Mouse (Mus musculus): ENCODE results near the gene Adgra3. TPM values are rescaled to one million over a fixed set of nuclear protein-coding genes. Genes with fewer than 3 reads are reported as not detected.

Gene Adgra3
- polyA plus RNA-seq, 1 experiment from 2014 or later: 31.6 TPM

DNA sequence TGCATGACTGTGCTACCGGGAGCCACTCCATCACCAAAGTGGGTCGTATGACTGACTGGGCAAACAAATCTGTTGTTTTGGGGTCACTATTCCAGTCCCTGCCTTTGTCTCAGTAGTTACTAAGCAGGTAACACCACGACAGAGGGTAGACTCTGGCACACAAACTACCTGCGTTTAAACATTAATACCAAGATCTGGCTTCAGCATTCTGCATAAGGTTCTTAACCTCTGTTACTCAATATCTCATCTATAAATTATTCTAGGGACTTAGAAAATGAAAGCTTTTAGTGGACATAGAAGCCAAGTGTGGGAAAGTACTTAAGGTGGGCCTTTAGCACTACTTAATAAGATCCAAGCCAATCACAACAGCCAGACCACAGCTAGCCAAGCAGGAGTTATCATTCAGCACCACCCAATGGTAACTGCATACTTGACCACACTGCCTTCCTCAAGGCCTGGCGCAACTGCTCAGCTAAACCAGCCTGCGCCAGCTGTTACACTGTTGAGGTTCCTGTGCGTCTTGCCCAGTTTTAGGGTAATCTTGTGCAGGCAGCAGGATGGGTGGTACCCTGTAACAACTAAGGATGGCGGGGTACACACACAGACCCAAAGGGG is 23.8 kb downstream of the Adgra3 start:
- 85% methylated on average over 8 of the region's 8 CpGs for WGBS
- H3K27ac ChIP-seq (ENCODE audit: low read depth, low read length): no peak overlapping the region
- no peaks in the 10 kb centered on the region for H3K9me3 ChIP-seq (ENCODE audit: control insufficient read depth, low read length)
- H3K4me3 ChIP-seq (ENCODE audit: low read depth, low read length): no peak overlapping the region
- ATAC-seq (ENCODE audit: low FRiP score): no peak
- no peak for DNase-seq (ENCODE audit: low spot score)
- no peak overlapping the region for H3K4me2 ChIP-seq (replicated peaks; ENCODE audit: low read depth, low read length)
- H3K9ac ChIP-seq (ENCODE audit: low read depth, low read length): no peak overlapping the region
- H3K4me1 ChIP-seq (replicated peaks; ENCODE audit: control insufficient read depth, insufficient read depth, low read length): 0 out of 2 replicates have a peak, but pooled peaks cover 2% of the 10 kb centered on the region
- no peaks in the 10 kb centered on the region for H3K36me3 ChIP-seq (ENCODE audit: control insufficient read depth, insufficient read depth, low read length)
- no peaks in the 10 kb centered on the region for H3K27me3 ChIP-seq (ENCODE audit: control insufficient read depth, insufficient read depth, low read length)

DNA sequence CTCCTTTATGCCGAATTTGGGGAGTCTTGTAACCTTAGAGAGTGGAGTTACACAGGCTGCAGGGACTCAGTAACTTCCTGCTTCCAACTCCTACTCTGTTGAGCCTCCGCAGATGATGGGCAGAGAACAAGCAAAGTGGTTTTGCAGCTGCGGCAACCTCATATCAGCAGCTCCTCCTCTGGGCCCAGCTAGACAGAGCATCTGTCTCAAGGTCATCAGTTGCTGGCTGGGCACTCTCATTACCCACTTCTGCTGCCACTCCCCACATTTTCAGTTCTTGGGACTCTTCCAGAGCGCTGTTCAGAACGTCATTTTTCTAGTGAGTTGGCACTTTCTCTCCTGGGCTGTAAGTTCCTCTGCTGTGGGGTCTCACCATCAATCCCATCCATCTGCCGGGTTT is 24.6 kb downstream of the Adgra3 start:
- no peak overlapping the region for H3K9ac ChIP-seq (ENCODE audit: low read depth, low read length)
- DNase-seq (ENCODE audit: low spot score) (no peak), ATAC-seq (ENCODE audit: low FRiP score) (no peak; the same call in 1 of the 2 replicates)
- no peaks in the 10 kb centered on the region for H3K27me3 ChIP-seq (ENCODE audit: control insufficient read depth, insufficient read depth, low read length)
- no peak overlapping the region for H3K4me3 ChIP-seq (ENCODE audit: low read depth, low read length)
- H3K9me3 ChIP-seq (ENCODE audit: control insufficient read depth, low read length): no peaks in the 10 kb centered on the region
- no peaks in the 10 kb centered on the region for H3K36me3 ChIP-seq (ENCODE audit: control insufficient read depth, insufficient read depth, low read length)
- 0 out of 2 replicates have a peak, but pooled peaks cover 2% of the 10 kb centered on the region for H3K4me1 ChIP-seq (replicated peaks; ENCODE audit: control insufficient read depth, insufficient read depth, low read length)
- 75% methylated on average over 6 of the region's 6 CpGs for WGBS
- no peak overlapping the region for H3K4me2 ChIP-seq (replicated peaks; ENCODE audit: low read depth, low read length)
- no peak overlapping the region for H3K27ac ChIP-seq (ENCODE audit: low read depth, low read length)

DNA sequence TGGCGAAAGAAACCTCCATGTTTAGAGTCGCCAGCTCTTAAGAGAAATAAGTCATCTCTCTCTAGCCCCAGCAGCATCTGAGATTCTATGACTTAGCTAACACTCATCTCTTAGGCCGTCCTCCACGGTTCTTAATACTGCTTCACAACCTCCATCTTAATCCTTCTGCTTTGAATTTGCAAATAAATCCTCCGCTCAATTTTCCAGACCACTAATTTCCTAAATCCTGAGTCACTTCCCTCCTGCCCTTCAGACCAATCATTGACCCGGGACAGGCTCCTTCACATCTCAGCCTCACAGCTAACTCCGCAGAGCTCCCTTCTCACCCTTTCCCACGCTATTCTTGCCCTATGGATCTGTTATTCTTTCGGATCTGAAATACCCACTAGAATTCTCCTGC is 25.1 kb downstream of the Adgra3 start:
- no peaks in the 10 kb centered on the region for H3K27me3 ChIP-seq (ENCODE audit: control insufficient read depth, insufficient read depth, low read length)
- WGBS: 77% methylated on average over 9 of the region's 9 CpGs
- no peak overlapping the region for H3K9ac ChIP-seq (ENCODE audit: low read depth, low read length)
- no peak overlapping the region for H3K27ac ChIP-seq (ENCODE audit: low read depth, low read length)
- DNase-seq (ENCODE audit: low spot score) (no peak), ATAC-seq (ENCODE audit: low FRiP score) (no peak)
- no peaks in the 10 kb centered on the region for H3K36me3 ChIP-seq (ENCODE audit: control insufficient read depth, insufficient read depth, low read length)
- H3K4me3 ChIP-seq (ENCODE audit: low read depth, low read length): no peak overlapping the region
- H3K9me3 ChIP-seq (ENCODE audit: control insufficient read depth, low read length): no peaks in the 10 kb centered on the region
- no peak overlapping the region for H3K4me2 ChIP-seq (replicated peaks; ENCODE audit: low read depth, low read length)
- H3K4me1 ChIP-seq (replicated peaks; ENCODE audit: control insufficient read depth, insufficient read depth, low read length): 0 out of 2 replicates have a peak, but pooled peaks cover 2% of the 10 kb centered on the region

DNA sequence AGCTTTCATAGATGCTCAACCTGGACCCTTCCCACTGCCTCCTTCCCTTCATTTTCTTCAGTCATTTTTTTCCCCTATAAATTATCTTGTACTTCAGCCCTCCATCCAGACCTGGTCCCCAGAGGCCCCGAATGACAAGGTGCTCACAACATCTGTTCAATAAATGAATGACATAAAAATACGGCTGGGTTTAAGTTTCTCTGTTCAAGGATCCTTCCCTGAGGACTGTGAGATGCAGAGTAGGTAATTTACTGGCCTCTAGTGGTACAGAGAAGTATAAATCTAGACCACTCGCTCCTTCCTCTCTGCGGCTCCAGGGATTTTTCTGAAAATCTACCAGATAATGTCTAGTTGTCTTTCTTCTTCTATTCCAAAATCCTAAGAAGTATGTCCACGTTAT is 26.5 kb downstream of the Adgra3 start:
- H3K36me3 ChIP-seq (ENCODE audit: control insufficient read depth, insufficient read depth, low read length): no peaks in the 10 kb centered on the region
- no peaks in the 10 kb centered on the region for H3K9me3 ChIP-seq (ENCODE audit: control insufficient read depth, low read length)
- H3K9ac ChIP-seq (ENCODE audit: low read depth, low read length): no peak overlapping the region
- ATAC-seq (ENCODE audit: low FRiP score): no peak
- no peak overlapping the region for H3K27ac ChIP-seq (ENCODE audit: low read depth, low read length)
- DNase-seq (ENCODE audit: low spot score): no peak
- H3K27me3 ChIP-seq (ENCODE audit: control insufficient read depth, insufficient read depth, low read length): no peaks in the 10 kb centered on the region
- 0 out of 2 replicates have a peak, but pooled peaks cover 2% of the 10 kb centered on the region for H3K4me1 ChIP-seq (replicated peaks; ENCODE audit: control insufficient read depth, insufficient read depth, low read length)
- H3K4me2 ChIP-seq (replicated peaks; ENCODE audit: low read depth, low read length): no peak overlapping the region
- H3K4me3 ChIP-seq (ENCODE audit: low read depth, low read length): no peak overlapping the region
- 79% methylated on average over 5 of the region's 5 CpGs for WGBS

DNA sequence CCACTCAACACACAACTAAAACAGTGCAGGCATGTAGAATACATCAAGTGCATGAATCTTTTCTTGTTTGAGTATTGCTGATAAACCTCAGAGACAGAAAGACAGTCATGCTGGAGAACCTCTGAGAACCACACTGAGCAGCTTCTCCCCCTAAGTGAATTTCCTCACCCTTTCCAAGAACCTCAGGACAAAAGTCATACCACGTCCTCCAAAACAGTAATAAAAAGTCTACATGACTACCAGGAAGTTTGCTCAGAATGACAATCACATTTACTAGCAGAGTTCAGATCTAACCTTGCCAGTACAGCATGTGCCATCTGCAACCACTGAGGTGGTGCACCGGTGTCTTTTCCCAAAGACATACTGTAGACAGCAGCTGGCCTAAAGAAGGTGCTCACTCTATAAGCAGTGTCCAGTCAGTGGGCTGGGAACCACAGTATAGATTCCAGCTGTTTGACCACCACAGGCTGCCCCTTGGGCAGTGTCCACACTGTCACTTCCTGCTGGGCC is 27.0 kb downstream of the Adgra3 start:
- Histone ChIP-seq H3K4me3 (ENCODE audit: low read depth, low read length) (no peak overlapping the region), H3K36me3 (ENCODE audit: control insufficient read depth, insufficient read depth, low read length) (no peaks in the 10 kb centered on the region), H3K4me2 (replicated peaks; ENCODE audit: low read depth, low read length) (no peak overlapping the region), H3K4me1 (replicated peaks; ENCODE audit: control insufficient read depth, insufficient read depth, low read length) (no peaks in the 10 kb centered on the region), H3K27me3 (ENCODE audit: control insufficient read depth, insufficient read depth, low read length) (no peaks in the 10 kb centered on the region), H3K9ac (ENCODE audit: low read depth, low read length) (no peak overlapping the region), H3K9me3 (ENCODE audit: control insufficient read depth, low read length) (no peaks in the 10 kb centered on the region), H3K27ac (ENCODE audit: low read depth, low read length) (no peak overlapping the region)
- 95% methylated on average over 2 of the region's 2 CpGs for WGBS
- ATAC-seq (ENCODE audit: low FRiP score): no peak
- no peak for DNase-seq (ENCODE audit: low spot score)

DNA sequence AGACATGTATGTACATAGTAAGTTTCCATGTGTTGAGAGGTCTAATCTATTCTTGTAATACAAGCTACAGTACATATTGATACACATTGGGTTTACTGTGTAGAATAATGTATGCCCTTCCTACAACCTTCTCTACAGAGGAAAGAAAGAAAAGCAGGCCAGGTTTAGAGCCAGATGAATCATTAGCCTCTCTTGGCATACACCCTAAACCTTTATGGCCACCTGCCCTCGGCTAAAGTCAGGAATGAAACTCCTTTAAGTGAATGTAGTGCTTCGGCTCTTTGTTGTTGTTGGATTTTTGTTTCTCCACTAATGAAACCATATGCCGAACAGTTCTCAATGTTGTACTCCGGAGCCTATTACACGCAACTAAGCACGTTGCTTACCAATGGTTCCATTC is 27.5 kb downstream of the Adgra3 start:
- H3K36me3 ChIP-seq (ENCODE audit: control insufficient read depth, insufficient read depth, low read length): no peaks in the 10 kb centered on the region
- H3K27me3 ChIP-seq (ENCODE audit: control insufficient read depth, insufficient read depth, low read length): no peaks in the 10 kb centered on the region
- no peak overlapping the region for H3K9ac ChIP-seq (ENCODE audit: low read depth, low read length)
- no peaks in the 10 kb centered on the region for H3K4me1 ChIP-seq (replicated peaks; ENCODE audit: control insufficient read depth, insufficient read depth, low read length)
- no peak overlapping the region for H3K4me3 ChIP-seq (ENCODE audit: low read depth, low read length)
- no peak for ATAC-seq (ENCODE audit: low FRiP score)
- no peak overlapping the region for H3K4me2 ChIP-seq (replicated peaks; ENCODE audit: low read depth, low read length)
- H3K27ac ChIP-seq (ENCODE audit: low read depth, low read length): no peak overlapping the region
- no peaks in the 10 kb centered on the region for H3K9me3 ChIP-seq (ENCODE audit: control insufficient read depth, low read length)
- DNase-seq (ENCODE audit: low spot score): no peak
- WGBS: 93% methylated on average over 6 of the region's 6 CpGs

DNA sequence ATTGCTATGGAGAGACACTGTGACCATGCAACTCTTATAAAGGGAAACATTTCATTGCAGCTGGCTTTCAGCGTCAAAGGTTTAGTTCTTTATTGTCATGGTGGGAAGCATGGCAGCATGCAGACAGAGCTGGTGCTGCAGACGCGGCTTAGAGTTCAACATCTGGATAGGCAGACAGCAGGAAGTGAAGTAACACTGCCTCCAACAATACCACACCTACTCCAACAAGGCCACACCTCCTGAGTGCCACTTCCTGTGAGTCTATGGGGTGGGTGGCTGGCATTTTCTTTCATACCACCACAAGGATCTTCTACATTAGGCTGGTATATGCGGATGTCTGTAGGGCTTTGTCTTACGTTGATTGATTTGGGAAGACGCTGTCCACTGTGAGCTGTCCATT is 29.1 kb downstream of the Adgra3 start:
- no peak for DNase-seq (ENCODE audit: low spot score)
- Histone ChIP-seq H3K27me3 (ENCODE audit: control insufficient read depth, insufficient read depth, low read length) (no peaks in the 10 kb centered on the region), H3K36me3 (ENCODE audit: control insufficient read depth, insufficient read depth, low read length) (no peaks in the 10 kb centered on the region), H3K4me2 (replicated peaks; ENCODE audit: low read depth, low read length) (no peak overlapping the region), H3K4me1 (replicated peaks; ENCODE audit: control insufficient read depth, insufficient read depth, low read length) (no peaks in the 10 kb centered on the region), H3K9me3 (ENCODE audit: control insufficient read depth, low read length) (no peaks in the 10 kb centered on the region), H3K4me3 (ENCODE audit: low read depth, low read length) (no peak overlapping the region), H3K9ac (ENCODE audit: low read depth, low read length) (no peak overlapping the region), H3K27ac (ENCODE audit: low read depth, low read length) (no peak overlapping the region)
- no peak for ATAC-seq (ENCODE audit: low FRiP score)
- WGBS: 90% methylated on average over 6 of the region's 6 CpGs

DNA sequence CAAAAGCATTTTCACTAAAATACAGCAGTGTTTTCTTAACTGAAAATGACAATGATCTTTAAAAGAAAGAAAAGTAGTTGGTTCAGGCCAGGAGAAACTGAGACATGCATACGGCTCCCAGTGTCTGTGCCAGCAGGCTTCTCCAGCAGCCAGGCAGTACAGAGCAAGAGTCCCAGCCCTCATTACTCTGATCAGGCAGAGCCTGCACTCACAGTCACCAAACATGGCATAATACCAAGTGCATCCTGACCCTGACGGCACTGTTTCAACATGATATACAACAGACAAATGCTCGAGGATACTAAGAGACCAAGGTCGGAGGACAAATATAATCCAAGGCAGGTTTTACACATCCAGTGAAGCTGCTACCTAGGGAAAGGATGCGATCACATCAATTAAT is 31.2 kb downstream of the Adgra3 start:
- ATAC-seq (ENCODE audit: low FRiP score): no peak
- H3K4me1 ChIP-seq (replicated peaks; ENCODE audit: control insufficient read depth, insufficient read depth, low read length): no peaks in the 10 kb centered on the region
- no peak overlapping the region for H3K27ac ChIP-seq (ENCODE audit: low read depth, low read length)
- H3K36me3 ChIP-seq (ENCODE audit: control insufficient read depth, insufficient read depth, low read length): no peaks in the 10 kb centered on the region; the same call in 1 of the 2 replicates
- H3K4me3 ChIP-seq (ENCODE audit: low read depth, low read length): no peak overlapping the region
- 81% methylated on average over 5 of the region's 5 CpGs for WGBS
- H3K4me2 ChIP-seq (replicated peaks; ENCODE audit: low read depth, low read length): no peak overlapping the region
- DNase-seq (ENCODE audit: low spot score): no peak
- H3K9ac ChIP-seq (ENCODE audit: low read depth, low read length): no peak overlapping the region
- no peaks in the 10 kb centered on the region for H3K27me3 ChIP-seq (ENCODE audit: control insufficient read depth, insufficient read depth, low read length)
- H3K9me3 ChIP-seq (ENCODE audit: control insufficient read depth, low read length): no peaks in the 10 kb centered on the region

DNA sequence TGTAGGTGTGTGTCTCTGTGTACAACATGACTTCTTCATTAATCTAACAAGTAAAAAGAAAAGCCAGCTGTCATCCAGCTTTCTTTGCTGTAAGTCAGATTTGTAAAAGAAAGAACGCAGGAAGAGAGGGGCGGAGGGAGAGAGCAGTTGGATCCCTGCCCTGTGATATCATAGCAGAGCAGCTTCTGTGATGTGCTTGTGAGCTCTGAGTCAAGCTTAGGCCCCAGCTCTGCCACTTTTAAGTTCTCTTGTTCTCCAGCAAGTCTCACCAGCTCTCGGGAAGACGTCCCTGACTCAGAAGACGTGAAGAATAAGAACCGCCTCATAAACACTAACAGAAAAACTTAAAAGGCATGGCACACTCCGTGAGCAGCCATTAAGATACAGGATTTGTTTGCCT is 31.8 kb downstream of the Adgra3 start:
- no peaks in the 10 kb centered on the region for H3K4me1 ChIP-seq (replicated peaks; ENCODE audit: control insufficient read depth, insufficient read depth, low read length)
- no peak for DNase-seq (ENCODE audit: low spot score)

More for the DNA sequence above, 31.8 kb downstream of the Adgra3 start:
- H3K4me2 ChIP-seq (replicated peaks; ENCODE audit: low read depth, low read length): no peak overlapping the region
- no peak overlapping the region for H3K4me3 ChIP-seq (ENCODE audit: low read depth, low read length)
- H3K36me3 ChIP-seq (ENCODE audit: control insufficient read depth, insufficient read depth, low read length): no peaks in the 10 kb centered on the region; the same call in 1 of the 2 replicates
- H3K9ac ChIP-seq (ENCODE audit: low read depth, low read length): no peak overlapping the region
- no peaks in the 10 kb centered on the region for H3K9me3 ChIP-seq (ENCODE audit: control insufficient read depth, low read length)
- H3K27ac ChIP-seq (ENCODE audit: low read depth, low read length): no peak overlapping the region
- 86% methylated on average over 7 of the region's 7 CpGs for WGBS
- ATAC-seq (ENCODE audit: low FRiP score): no peak
- no peaks in the 10 kb centered on the region for H3K27me3 ChIP-seq (ENCODE audit: control insufficient read depth, insufficient read depth, low read length)
